Mouse (Mus musculus) stomach, postnatal 0 days (tissue): ENCODE measurements at regions not wholly inside any gene's neighbourhood (a gene's known extent, or its start where the extent isn't known, plus 50 kb on each side); places are given as distances from the start of the nearest gene placed in this dataset.

Source experiments
- ATAC-seq: fragments of 200-750 bp; cut with Nextera tagmentation; 2 replicates; pipeline ENCODE4 v1.8.0; 2017; ENCODE audit not compliant: low FRiP score, low TSS enrichment
- DNase-seq: peaks from one replicate; pipeline ENCODE4 v3.0.0-alpha.2; 2016; ENCODE audit warnings: low spot score
- H3K27ac ChIP-seq: fragments of 300-500 bp; sonication (generic); replicated peaks from 2 replicates; pipeline ENCODE4 v1.5.1; 2014; ENCODE audit warnings: mild to moderate bottlenecking, control low read depth
- H3K27me3 ChIP-seq: fragments of 300-500 bp; sonication (generic); 2 replicates; pipeline ENCODE4 v1.6.1; 2014; ENCODE audit warnings: low read length; ENCODE audit not compliant: control insufficient read depth, insufficient read depth
- H3K36me3 ChIP-seq: fragments of 300-500 bp; sonication (generic); 2 replicates; pipeline ENCODE4 v1.6.1; 2014; ENCODE audit warnings: low read length, mixed read lengths; ENCODE audit not compliant: control insufficient read depth, insufficient read depth
- H3K4me1 ChIP-seq: fragments of 300-500 bp; sonication (generic); replicated peaks from 2 replicates; pipeline ENCODE4 v1.6.1; 2014; ENCODE audit warnings: antibody characterized with exemption; ENCODE audit not compliant: control insufficient read depth, insufficient read depth
- H3K4me2 ChIP-seq: fragments of 300-500 bp; sonication (generic); replicated peaks from 2 replicates; pipeline ENCODE4 v1.6.1; 2014; ENCODE audit warnings: low read depth, mild to moderate bottlenecking, control low read depth, moderate library complexity
- H3K4me3 ChIP-seq: fragments of 300-500 bp; sonication (generic); 2 replicates; pipeline ENCODE4 v1.5.1; 2014; ENCODE audit warnings: low read depth, low read length, control low read depth
- H3K9ac ChIP-seq: fragments of 300-500 bp; sonication (generic); 2 replicates; pipeline ENCODE4 v1.6.1; 2014; ENCODE audit warnings: mild to moderate bottlenecking, low read length, control low read depth, mixed read lengths
- H3K9me3 ChIP-seq: fragments of 300-500 bp; sonication (generic); 2 replicates; pipeline ENCODE4 v1.6.1; 2016; ENCODE audit warnings: low read length; ENCODE audit not compliant: control insufficient read depth
- CTCF ChIP-seq: IDR thresholded peaks from 2 replicates; pipeline ENCODE4 v1.5.1; 2016; ENCODE audit warnings: antibody characterized with exemption, low read depth, mild to moderate bottlenecking, moderate library complexity
- EP300 ChIP-seq: optimal IDR thresholded peaks from 2 replicates; pipeline ENCODE3; 2016; ENCODE audit warnings: antibody characterized with exemption
- WGBS: fragments of 180-500 bp; shearing (Covaris S2); extraction: QIAGEN DNeasy Blood & Tissue Kit; methylation state at CpG from one replicate; pipeline ENCODE4 v1.1.7; 2014; 5-methylcytosine and 5-hydroxymethylcytosine counted together

- no peak for ATAC-seq
Observed at GRCm38 (mm10) chr7:51265896-51266295, 244.9 kb upstream of the Ano5 start.

GRCm38 (mm10) chr7:51266879-51267278 is 243.9 kb upstream of the Ano5 start:
- H3K4me1 ChIP-seq = no peaks in the 10 kb centered on the region
- H3K36me3 ChIP-seq = no peaks in the 10 kb centered on the region
- H3K4me3 ChIP-seq = no peak overlapping the region
- ATAC-seq (no peak), DNase-seq (no peak)
- WGBS = 69% methylated on average over 5 of the region's 5 CpGs
- no peaks in the 10 kb centered on the region for H3K27me3 ChIP-seq
- TF ChIP-seq CTCF (peak; percentile 21; the same call in 1 of the 2 replicates), EP300 (no peak)
- no peak overlapping the region for H3K4me2 ChIP-seq
- H3K27ac ChIP-seq = no peak overlapping the region
- H3K9me3 ChIP-seq = no peaks in the 10 kb centered on the region
- H3K9ac ChIP-seq = no peak overlapping the region

More at GRCm38 (mm10) chr7:51265896-51266295, 244.9 kb upstream of the Ano5 start:
- no peaks in the 10 kb centered on the region for H3K9me3 ChIP-seq
- TF ChIP-seq EP300 (no peak), CTCF (no peak)
- H3K4me3 ChIP-seq = no peak overlapping the region
- no peak overlapping the region for H3K27ac ChIP-seq
- no peak overlapping the region for H3K4me2 ChIP-seq
- WGBS = 67% methylated on average over 1 of the region's 1 CpGs
- no peaks in the 10 kb centered on the region for H3K4me1 ChIP-seq
- H3K27me3 ChIP-seq = no peaks in the 10 kb centered on the region
- H3K9ac ChIP-seq = no peak overlapping the region
- DNase-seq = no peak
- H3K36me3 ChIP-seq = no peaks in the 10 kb centered on the region

- Histone ChIP-seq H3K9ac (no peak overlapping the region), H3K9me3 (no peaks in the 10 kb centered on the region), H3K27ac (no peak overlapping the region), H3K36me3 (no peaks in the 10 kb centered on the region), H3K4me2 (no peak overlapping the region), H3K4me1 (no peaks in the 10 kb centered on the region), H3K27me3 (no peaks in the 10 kb centered on the region), H3K4me3 (no peak overlapping the region)
- ATAC-seq (no peak), DNase-seq (no peak)
- 40% methylated on average over 4 of the region's 4 CpGs for WGBS
- TF ChIP-seq EP300 (no peak), CTCF (no peak)
Observed at GRCm38 (mm10) chr7:51268743-51269142, 242.1 kb upstream of the Ano5 start.

- TF ChIP-seq CTCF (peak; percentile 49), EP300 (no peak)
- 68% methylated on average over 12 of the region's 12 CpGs for WGBS
- no peaks in the 10 kb centered on the region for H3K9me3 ChIP-seq
- no peaks in the 10 kb centered on the region for H3K27me3 ChIP-seq
- peak; percentile 18 for DNase-seq
- H3K4me3 ChIP-seq = no peak overlapping the region
- no peaks in the 10 kb centered on the region for H3K4me1 ChIP-seq
- no peak overlapping the region for H3K27ac ChIP-seq
- H3K4me2 ChIP-seq = no peak overlapping the region
- no peak overlapping the region for H3K9ac ChIP-seq
- ATAC-seq = no peak
- H3K36me3 ChIP-seq = no peaks in the 10 kb centered on the region
Observed at GRCm38 (mm10) chr7:51270531-51271090, 240.2 kb upstream of the Ano5 start.

GRCm38 (mm10) chr7:51281470-51281869 is 229.4 kb upstream of the Ano5 start:
- no peak for TF ChIP-seq CTCF
- no peak for TF ChIP-seq EP300
- DNase-seq (no peak), ATAC-seq (no peak)
- H3K9ac ChIP-seq = no peak overlapping the region
- no peaks in the 10 kb centered on the region for H3K9me3 ChIP-seq
- no peak overlapping the region for H3K4me2 ChIP-seq
- no peaks in the 10 kb centered on the region for H3K27me3 ChIP-seq
- H3K27ac ChIP-seq = no peak overlapping the region
- no peaks in the 10 kb centered on the region for H3K4me1 ChIP-seq
- no peak overlapping the region for H3K4me3 ChIP-seq
- no peaks in the 10 kb centered on the region for H3K36me3 ChIP-seq

- TF ChIP-seq CTCF (peak; percentile 13; the same call in 1 of the 2 replicates), EP300 (no peak)
- Histone ChIP-seq H3K9me3 (no peaks in the 10 kb centered on the region), H3K36me3 (no peaks in the 10 kb centered on the region), H3K4me3 (no peak overlapping the region), H3K4me1 (no peaks in the 10 kb centered on the region), H3K4me2 (no peak overlapping the region), H3K9ac (no peak overlapping the region), H3K27ac (no peak overlapping the region), H3K27me3 (no peaks in the 10 kb centered on the region)
- DNase-seq (no peak), ATAC-seq (no peak)
- WGBS = 25% methylated on average over 3 of the region's 3 CpGs
Observed at GRCm38 (mm10) chr7:51300238-51300637, 210.6 kb upstream of the Ano5 start.
